Mouse (Mus musculus) cerebellum, adult 9-11 months (tissue): ENCODE measurements around the gene Tbc1d14.

ENCODE experiments used
- DNase-seq: peaks from one replicate; pipeline ENCODE4 v3.0.0; 2022

Tbc1d14 gene

GRCm38 (mm10) chr5:36575745-36576144 is 17.3 kb downstream of the Tbc1d14 start:
- no peak for DNase-seq

GRCm38 (mm10) chr5:36575227-36575626 is 17.8 kb downstream of the Tbc1d14 start:
- no peak for DNase-seq

- DNase-seq: no peak
Observed at GRCm38 (mm10) chr5:36574147-36574870, 18.8 kb downstream of the Tbc1d14 start.

- no peak for DNase-seq
Observed at GRCm38 (mm10) chr5:36573354-36573753, 19.7 kb downstream of the Tbc1d14 start.

- no peak for DNase-seq
Observed at GRCm38 (mm10) chr5:36571371-36571770, 21.7 kb downstream of the Tbc1d14 start.

- no peak for DNase-seq
Observed at GRCm38 (mm10) chr5:36570546-36571245, 22.4 kb downstream of the Tbc1d14 start.

GRCm38 (mm10) chr5:36570098-36570497 is 23.0 kb downstream of the Tbc1d14 start:
- DNase-seq: no peak

- no peak for DNase-seq
Observed at GRCm38 (mm10) chr5:36568118-36568517, 25.0 kb downstream of the Tbc1d14 start.

- DNase-seq: no peak
Observed at GRCm38 (mm10) chr5:36567627-36568026, 25.4 kb downstream of the Tbc1d14 start.

- no peak for DNase-seq
Observed at GRCm38 (mm10) chr5:36564530-36564929, 28.5 kb downstream of the Tbc1d14 start.

- DNase-seq: no peak
Observed at GRCm38 (mm10) chr5:36563741-36564140, 29.3 kb downstream of the Tbc1d14 start.

GRCm38 (mm10) chr5:36562791-36563445 is 30.2 kb downstream of the Tbc1d14 start:
- DNase-seq: no peak

GRCm38 (mm10) chr5:36561509-36561908 is 31.6 kb downstream of the Tbc1d14 start:
- no peak for DNase-seq

- DNase-seq: no peak
Observed at GRCm38 (mm10) chr5:36560490-36560889, 32.6 kb downstream of the Tbc1d14 start.

- DNase-seq: no peak
Observed at GRCm38 (mm10) chr5:36559510-36560235, 33.4 kb downstream of the Tbc1d14 start.

- no peak for DNase-seq
Observed at GRCm38 (mm10) chr5:36559106-36559505, 34.0 kb downstream of the Tbc1d14 start.

GRCm38 (mm10) chr5:36558526-36558925 is 34.5 kb downstream of the Tbc1d14 start:
- no peak for DNase-seq

GRCm38 (mm10) chr5:36557584-36558308 is 35.3 kb downstream of the Tbc1d14 start:
- no peak for DNase-seq

- DNase-seq: no peak
Observed at GRCm38 (mm10) chr5:36556906-36557305, 36.2 kb downstream of the Tbc1d14 start.

GRCm38 (mm10) chr5:36556289-36556688 is 36.8 kb downstream of the Tbc1d14 start:
- DNase-seq: no peak

GRCm38 (mm10) chr5:36554496-36554895 is 38.6 kb downstream of the Tbc1d14 start:
- no peak for DNase-seq

- no peak for DNase-seq
Observed at GRCm38 (mm10) chr5:36553886-36554285, 39.2 kb downstream of the Tbc1d14 start.
